Mouse (Mus musculus): ENCODE results near the gene Ano6.

DNA sequence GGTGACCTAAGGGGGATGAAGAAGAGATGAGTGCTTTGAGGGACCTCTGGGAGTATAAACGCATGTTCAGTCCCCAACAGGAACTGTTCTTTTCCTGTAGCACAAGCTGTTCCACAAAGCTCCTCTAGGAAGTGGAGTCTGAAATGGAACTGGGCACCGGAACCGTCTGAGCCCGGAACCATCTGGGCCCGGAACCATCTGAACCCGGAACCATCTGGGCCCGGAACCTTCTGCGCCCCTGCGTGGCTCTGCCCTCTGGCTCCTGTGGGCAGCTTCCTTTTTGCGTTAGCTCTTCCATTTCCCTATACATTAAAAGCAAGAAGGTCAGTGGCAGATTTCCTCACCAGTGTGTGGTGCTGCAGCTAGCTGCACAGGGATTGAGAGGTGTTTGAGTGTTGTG, 85.3 kb downstream of the Ano6 start:
- TF ChIP-seq CTCF (IDR thresholded peaks at IDR 0.05; ENCODE audit: insufficient read depth, low read length) (no peak), POLR2A (IDR thresholded peaks at IDR 0.05; ENCODE audit: borderline replicate concordance, extremely low read depth, low read depth, low read length) (no peak)
